Mouse (Mus musculus) mammary gland, adult 2 months (tissue): Measurements from ENCODE around the gene Vmn2r29. TPM values are rescaled to one million over a fixed set of nuclear protein-coding genes. Genes with fewer than 3 reads are reported as not detected.

Source experiments
- polyA plus RNA-seq: library from polyadenylated mRNA; depleted of rRNA; stranded (reverse); fragments of >200 nt; gene quantifications from 2 replicates; pipeline ENCODE4 v1.2.3, GENCODE M21; 2012; ENCODE audit warnings: low replicate concordance; rRNA removed

The Vmn2r29 gene
- 0.19 and 0.22 TPM in 2 replicates for polyA plus RNA-seq

DNA sequence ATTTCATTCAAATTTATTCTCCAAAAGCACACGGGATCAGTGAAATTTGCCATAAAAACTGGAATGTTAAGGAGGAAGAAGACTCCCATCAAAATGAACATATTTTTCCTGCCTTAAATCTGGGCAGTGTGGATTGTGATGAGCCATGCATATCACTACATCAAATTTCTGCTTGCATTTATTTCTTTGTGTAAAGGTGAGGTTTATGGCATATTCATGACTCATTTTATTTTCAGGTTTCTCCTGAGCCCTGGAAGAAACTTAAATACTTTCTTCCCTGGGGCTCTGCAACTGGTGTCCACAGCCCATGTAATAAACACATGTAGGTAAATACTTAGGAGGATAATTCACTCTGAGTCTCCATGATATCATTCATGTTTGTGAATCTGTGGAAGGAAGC is at the start of gene Vmn2r29:
Vmn2r29 (minus strand) TSS at position 101 of the 400 bp plus-strand sequence.

DNA sequence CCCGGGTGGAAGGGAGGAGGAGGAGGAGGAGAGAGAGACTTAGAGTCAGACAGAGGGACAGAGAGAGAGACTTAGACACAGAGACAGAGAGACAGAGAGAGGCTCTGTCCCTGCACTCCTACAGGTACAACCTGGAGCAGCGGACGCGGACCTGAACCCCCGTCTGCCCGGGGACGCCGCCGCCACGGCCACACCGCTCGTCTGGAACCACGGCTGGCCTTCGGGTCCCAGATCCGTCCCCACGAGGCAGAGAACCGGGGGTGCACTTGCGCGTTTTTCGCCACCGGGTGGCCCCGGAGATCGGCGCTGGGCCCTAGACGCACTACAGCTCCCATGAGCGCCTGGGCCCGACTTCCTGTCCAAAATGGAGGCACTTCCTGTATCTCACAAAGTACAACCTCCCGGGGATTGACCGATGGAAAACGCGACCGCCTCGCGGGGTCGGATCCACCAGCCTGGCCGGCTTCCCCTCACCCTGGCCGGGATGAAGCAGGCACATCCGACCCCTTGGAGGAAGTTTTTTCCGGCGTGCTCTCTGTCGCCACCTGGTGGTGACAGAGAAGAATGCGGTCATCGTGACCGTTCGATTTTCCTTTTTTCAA is 30.9 kb upstream of the Vmn2r29 start, which contains the start of gene Gm45844:
Gm45844 (minus strand) TSS at position 324 of the 602 bp plus-strand sequence.

GRCm38 (mm10) chr7:7209313-7210151 is 37.6 kb downstream of the Vmn2r29 start, which contains the start of gene Zfp772:
Gene Zfp772 (minus strand): TSS chr7:7209998.

Other genes with a start within 250 kb of the Vmn2r29 start
- gene Zfp954, start 125.8 kb downstream of the Vmn2r29 start, polyA plus RNA-seq = 5.3 and 9.4 TPM in 2 replicates
- gene Zfp773, start 110.6 kb downstream of the Vmn2r29 start, polyA plus RNA-seq = 0.20 and 0.37 TPM in 2 replicates
- gene Zfp418, start 76.0 kb downstream of the Vmn2r29 start, polyA plus RNA-seq = 0.43 and 1.1 TPM in 2 replicates
- 0.74 and 2.7 TPM in 2 replicates for gene Zfp772, start 37.3 kb downstream of the Vmn2r29 start, polyA plus RNA-seq
- gene Gm45844, start 31.0 kb upstream of the Vmn2r29 start, polyA plus RNA-seq = 2.2 and 2.3 TPM in 2 replicates
- gene Clcn4, start 53.5 kb upstream of the Vmn2r29 start, polyA plus RNA-seq = 24.0 and 31.3 TPM in 2 replicates
- not detected in 2 replicates for gene Vmn2r30, start 90.3 kb upstream of the Vmn2r29 start, polyA plus RNA-seq
- gene Gm45783, start 127.2 kb upstream of the Vmn2r29 start, polyA plus RNA-seq = not detected in 2 replicates
- gene Vmn2r31, start 152.4 kb upstream of the Vmn2r29 start, polyA plus RNA-seq = not detected in 2 replicates
- gene Vmn2r32, start 232.7 kb upstream of the Vmn2r29 start, polyA plus RNA-seq = not detected in 2 replicates